Mouse (Mus musculus) kidney, adult 8-10 months (tissue): ENCODE measurements around the gene Intu.

ENCODE experiments used
- DNase-seq, 2 experiments: peaks; one replicate each; pipeline ENCODE4 v3.0.0; 2022

The Intu gene

GRCm38 (mm10) chr3:40527976-40528950, 2.8 kb upstream of the Intu start:
- no peak for DNase-seq

- no peak for DNase-seq
These were observed 2.1 kb upstream of the Intu start for GRCm38 (mm10) chr3:40528958-40529357.

GRCm38 (mm10) chr3:40530845-40531244, 241 bp upstream of the Intu start:
- no peak for DNase-seq

- no peak for DNase-seq
These were observed 1.2 kb downstream of the Intu start for GRCm38 (mm10) chr3:40532256-40532655.

GRCm38 (mm10) chr3:40534141-40534540, 3.1 kb downstream of the Intu start:
- DNase-seq, result no peak

- peak; percentile 83 to 92 for DNase-seq
These were observed 9.8 kb downstream of the Intu start for GRCm38 (mm10) chr3:40540567-40541554.

- no peak for DNase-seq
These were observed 15.5 kb downstream of the Intu start for GRCm38 (mm10) chr3:40546621-40547020.

GRCm38 (mm10) chr3:40652941-40653352, 121.9 kb downstream of the Intu start:
- DNase-seq, result no peak

GRCm38 (mm10) chr3:40653582-40653981, 122.5 kb downstream of the Intu start:
- no peak for DNase-seq

GRCm38 (mm10) chr3:40654028-40654427, 122.9 kb downstream of the Intu start:
- DNase-seq, result no peak

- no peak for DNase-seq
These were observed 124.5 kb downstream of the Intu start for GRCm38 (mm10) chr3:40655571-40655970.

- DNase-seq, result no peak
These were observed 125.3 kb downstream of the Intu start for GRCm38 (mm10) chr3:40656339-40656738.

- no peak for DNase-seq
These were observed 129.1 kb downstream of the Intu start for GRCm38 (mm10) chr3:40660231-40660630.

GRCm38 (mm10) chr3:40666109-40666508, 135.0 kb downstream of the Intu start:
- no peak for DNase-seq

GRCm38 (mm10) chr3:40666861-40667719, 136.0 kb downstream of the Intu start:
- no peak for DNase-seq

- DNase-seq, result no peak
These were observed 137.8 kb downstream of the Intu start for GRCm38 (mm10) chr3:40668889-40669288.

GRCm38 (mm10) chr3:40669395-40669794, 138.3 kb downstream of the Intu start:
- DNase-seq, result no peak

GRCm38 (mm10) chr3:40673515-40673914, 142.4 kb downstream of the Intu start:
- DNase-seq, result no peak

- no peak for DNase-seq
These were observed 143.9 kb downstream of the Intu start for GRCm38 (mm10) chr3:40674873-40675405.

GRCm38 (mm10) chr3:40678856-40679255, 147.8 kb downstream of the Intu start:
- no peak for DNase-seq

GRCm38 (mm10) chr3:40682404-40682803, 151.3 kb downstream of the Intu start:
- DNase-seq, result no peak

GRCm38 (mm10) chr3:40683171-40683570, 152.1 kb downstream of the Intu start:
- no peak for DNase-seq
